Mouse (Mus musculus) 3134 (cell line): ENCODE measurements at regions not wholly inside any gene's neighbourhood (a gene's known extent, or its start where the extent isn't known, plus 50 kb on each side); places are given as distances from the start of the nearest gene placed in this dataset.

Experiments
- DNase-seq: peaks from one replicate; pipeline ENCODE4 v3.0.0-alpha.2; 2011; ENCODE audit warnings: low spot score; ENCODE audit not compliant: insufficient read length; ENCODE audit errors: extremely low read depth

- no peak for DNase-seq
Observed at GRCm38 (mm10) chr3:60138319-60138718, 56.6 kb downstream of the Sucnr1 start.

- no peak for DNase-seq
Observed at GRCm38 (mm10) chr3:60159865-60160264, 78.2 kb downstream of the Sucnr1 start.

DNA sequence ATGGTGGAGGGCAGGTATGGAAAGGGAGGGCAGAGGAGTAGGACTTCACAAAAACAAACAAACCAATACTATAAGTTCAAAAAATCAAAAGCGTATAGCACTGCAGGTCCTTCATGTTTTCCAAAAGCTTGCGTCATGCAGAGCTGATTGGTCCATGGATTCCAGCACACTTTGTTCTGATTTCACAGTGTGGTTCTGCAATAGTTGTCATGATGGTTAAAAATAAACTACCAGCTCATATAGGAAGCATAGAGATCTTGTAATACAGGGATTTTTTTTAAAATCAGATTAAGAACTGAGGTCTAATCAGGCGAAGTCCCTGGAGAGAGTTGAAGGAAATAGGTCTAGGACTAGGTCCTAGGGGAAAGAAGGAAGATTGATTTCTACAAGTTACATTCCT, 86.0 kb downstream of the Sucnr1 start:
- DNase-seq: no peak

DNA sequence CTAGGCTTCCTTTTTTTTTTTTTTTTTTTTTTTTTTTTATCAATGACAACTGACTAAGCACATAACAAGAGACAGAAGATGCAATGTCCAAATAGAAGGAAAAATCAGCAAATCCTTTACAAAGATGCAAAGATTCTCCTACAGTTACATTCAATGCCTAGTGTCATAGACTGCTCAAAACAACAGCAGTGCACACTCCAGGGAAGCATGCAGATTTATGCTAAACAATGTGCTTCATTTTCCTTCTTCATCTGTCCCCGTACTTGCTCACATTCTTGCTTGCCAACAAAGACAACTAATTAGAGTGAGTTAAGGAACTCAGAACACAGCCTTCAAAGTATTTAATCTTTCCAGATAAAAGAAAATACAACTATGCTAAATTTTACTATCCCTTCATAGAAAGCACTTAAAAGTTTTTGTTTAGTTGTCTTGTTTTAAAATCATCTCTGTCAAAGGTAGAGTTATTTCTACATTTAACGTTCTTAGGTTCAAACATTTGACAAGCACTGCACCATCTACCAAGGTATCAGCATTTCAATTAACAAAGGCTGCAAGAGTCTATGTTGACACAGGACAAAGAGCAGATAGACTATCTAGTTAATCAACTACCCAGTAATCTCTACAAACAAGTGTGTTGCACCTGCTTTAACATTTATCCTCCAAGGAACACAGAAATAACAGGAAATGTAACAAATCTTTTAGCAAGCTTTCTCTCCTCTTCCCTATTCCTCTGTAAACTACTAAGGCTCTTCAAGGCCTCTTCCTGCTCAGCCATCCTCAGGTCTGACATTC, 86.7 kb downstream of the Sucnr1 start:
- no peak for DNase-seq

DNA sequence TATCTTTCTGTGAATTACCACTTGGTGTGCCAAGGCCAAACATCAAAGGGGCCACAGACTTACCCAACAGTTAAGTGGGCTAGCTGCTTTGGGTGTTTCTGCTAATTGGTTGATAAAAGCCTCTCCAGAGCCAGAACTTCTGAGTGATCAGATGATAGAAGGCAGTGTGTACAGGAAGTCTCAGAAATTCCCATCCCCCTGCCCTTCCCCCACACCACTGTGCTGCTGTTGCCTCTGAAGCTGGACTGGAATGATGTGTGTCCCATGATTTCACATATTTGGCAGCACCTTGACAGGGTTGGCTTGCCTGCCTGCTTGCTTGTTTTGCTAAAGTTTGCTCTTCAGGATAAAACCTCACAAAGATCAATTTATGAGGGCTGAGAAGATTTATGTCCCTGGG, 87.9 kb downstream of the Sucnr1 start:
- no peak for DNase-seq

- no peak for DNase-seq
Observed at GRCm38 (mm10) chr3:60184481-60184880, 102.8 kb downstream of the Sucnr1 start.

DNA sequence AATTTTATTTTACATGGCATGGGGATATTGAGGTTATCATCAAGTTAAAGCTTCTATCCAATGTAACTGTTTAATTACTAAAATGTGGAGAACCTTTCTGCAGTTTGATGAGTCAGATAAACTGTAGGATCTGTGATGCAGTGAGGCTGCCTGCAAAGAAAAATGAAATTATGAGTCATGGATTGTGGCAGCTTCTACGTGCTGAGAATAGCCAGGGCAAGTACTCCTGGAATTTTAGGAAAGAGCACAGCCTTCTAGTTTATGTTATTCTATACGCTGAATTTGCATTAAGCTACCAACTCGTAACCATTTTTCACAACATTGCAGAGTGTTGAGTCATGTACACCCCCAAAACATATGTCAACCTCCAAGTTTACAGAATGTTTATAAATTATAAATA, 114.4 kb downstream of the Sucnr1 start:
- DNase-seq: peak; percentile 14

GRCm38 (mm10) chr3:60207936-60208335, 126.3 kb downstream of the Sucnr1 start:
- DNase-seq: no peak

GRCm38 (mm10) chr3:60218938-60219337, 137.3 kb downstream of the Sucnr1 start:
- no peak for DNase-seq

DNA sequence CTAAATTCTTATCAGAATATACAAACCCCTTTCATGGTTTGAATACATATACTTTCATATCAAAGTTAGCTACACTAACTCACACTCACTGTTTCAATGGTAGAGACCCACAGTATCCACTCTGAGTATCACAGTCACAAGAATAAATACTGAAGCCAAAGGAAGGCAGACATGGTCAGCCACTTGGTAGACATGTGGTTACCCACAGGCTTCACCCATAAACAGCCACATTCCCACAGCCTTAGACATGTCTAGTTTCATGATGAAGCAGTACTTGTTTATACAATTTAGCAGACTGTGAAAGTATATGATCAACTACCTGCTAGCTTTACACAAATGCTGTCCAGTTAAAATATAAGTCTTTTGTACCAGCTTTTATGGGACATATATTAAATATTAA, 159.0 kb downstream of the Sucnr1 start:
- DNase-seq: no peak

DNA sequence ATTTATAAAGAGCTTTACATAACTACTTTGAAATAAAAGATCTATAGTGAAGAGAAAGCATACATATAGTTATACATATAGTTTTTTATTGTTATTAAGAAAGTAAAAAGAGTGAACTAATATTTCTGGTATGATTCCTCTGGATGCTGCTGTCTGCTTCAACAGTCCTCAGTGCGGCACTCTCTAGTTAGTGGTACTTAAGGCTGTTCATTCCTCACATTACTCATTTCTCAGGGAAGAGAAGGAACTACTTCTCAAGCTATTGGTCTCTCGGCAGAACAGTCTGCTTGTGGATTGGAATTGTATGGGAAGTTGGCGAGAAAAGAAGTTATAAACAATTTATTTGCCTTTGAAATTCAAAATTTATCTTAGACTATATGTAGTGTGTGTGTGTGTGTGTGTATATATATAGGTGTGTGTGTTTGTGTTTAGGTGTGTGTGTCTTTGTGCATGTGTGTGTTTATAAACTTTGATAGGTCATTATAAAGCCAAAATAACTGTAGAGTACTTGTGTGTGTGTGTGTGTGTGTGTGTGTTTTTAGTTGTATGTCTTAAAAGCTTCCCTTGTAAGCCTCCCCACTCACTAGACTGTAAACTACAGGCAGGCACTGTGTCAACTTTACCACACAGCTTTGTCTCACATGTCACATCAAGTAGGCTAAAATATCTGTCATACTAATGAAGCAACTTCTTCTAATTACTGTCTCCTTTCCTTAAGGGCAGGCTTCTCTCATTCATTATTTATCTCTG, 185.2 kb downstream of the Sucnr1 start:
- DNase-seq: no peak

GRCm38 (mm10) chr3:60267416-60268174, 185.9 kb downstream of the Sucnr1 start:
- no peak for DNase-seq

GRCm38 (mm10) chr3:60270463-60270862, 188.8 kb downstream of the Sucnr1 start:
- no peak for DNase-seq

DNA sequence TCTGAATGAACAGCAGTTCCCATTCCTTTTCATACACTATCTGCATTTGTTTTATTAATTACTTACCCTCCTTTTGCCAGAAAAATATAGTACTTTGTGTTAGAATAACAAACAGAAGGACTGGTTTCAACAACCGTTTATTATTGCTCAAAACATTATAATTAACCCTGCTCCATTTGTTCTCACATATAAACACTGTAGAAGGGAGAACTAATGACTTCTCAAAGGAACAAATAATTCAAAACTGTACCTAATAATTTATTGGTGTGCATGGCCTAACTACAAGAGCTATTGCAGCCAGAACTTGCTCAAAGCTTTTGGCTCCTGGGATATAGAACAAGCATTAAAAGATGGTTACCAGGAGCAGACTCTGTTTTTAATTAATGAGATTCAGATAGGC, 192.1 kb downstream of the Sucnr1 start:
- no peak for DNase-seq

DNA sequence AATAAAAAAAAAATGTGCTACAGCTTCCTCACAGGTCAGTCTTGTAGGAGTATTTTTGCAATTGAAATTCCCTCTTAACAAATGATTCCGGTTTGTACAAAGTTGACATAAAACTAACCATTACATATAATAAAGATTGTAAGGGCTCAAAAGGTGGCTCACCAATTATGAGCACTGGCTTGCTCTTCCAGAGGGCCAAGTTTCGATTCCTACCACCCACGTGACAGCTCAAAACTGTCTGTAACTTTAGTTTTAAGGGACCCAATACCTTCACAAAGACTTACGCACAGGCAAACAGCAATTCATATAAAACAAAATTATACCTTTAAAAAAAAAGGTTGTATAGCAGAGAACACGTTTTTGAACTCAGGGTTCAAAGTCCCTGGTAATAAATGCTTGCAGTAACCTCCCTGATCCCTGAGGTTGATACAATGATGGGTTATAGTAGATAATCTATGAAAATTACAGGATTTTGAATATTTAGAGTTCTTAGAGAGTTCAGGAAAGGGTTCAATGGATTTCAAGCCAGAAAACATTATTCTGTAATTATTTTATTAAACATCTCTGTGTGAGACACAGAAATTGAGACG, 193.7 kb downstream of the Sucnr1 start:
- DNase-seq: no peak

- no peak for DNase-seq
Observed at GRCm38 (mm10) chr3:60277791-60278190, 194.8 kb upstream of the Mbnl1 start.

DNA sequence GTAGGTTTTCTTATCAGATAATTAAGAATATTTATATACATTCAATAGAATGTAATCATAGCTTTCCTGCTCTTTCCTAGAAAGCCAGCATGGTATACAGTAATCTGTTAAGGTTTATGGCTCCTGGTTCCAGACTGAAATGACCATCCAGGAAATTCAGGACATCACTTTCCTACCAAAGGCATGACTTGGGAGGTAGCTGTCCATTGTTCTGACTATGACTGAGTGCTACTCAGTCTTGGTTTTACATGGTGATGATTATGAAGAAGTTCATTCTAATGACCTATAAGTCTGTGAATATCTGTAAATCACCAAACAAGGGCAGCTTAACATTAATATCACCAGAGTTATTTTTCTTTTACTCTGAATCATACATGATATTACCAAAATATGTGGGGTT, 191.4 kb upstream of the Mbnl1 start:
- DNase-seq: no peak

DNA sequence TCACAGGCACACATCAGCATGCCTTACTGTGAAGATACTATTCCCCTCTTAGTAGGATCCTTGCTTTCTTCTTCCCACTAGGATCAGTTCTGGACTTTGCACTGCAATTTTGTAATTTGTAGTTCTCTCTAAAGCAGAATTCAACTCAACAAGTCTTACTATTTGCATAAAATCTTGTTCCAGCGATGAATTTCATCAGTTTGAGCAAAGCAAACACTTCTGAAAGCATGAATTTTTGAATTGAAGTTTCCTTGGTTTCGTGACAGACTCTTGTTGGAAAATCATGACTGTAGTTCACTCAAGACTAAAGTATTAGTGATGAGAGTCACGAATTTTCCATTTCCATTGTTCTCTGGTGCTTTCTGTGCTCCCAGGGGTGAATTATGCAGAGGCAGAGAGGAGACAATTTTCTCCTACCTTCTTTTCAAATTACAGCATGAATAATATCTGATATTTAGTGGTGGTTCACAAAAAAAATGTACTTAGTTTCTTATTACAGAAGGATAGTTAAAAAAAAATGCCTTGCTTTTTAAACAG, 190.6 kb upstream of the Mbnl1 start:
- DNase-seq: no peak

DNA sequence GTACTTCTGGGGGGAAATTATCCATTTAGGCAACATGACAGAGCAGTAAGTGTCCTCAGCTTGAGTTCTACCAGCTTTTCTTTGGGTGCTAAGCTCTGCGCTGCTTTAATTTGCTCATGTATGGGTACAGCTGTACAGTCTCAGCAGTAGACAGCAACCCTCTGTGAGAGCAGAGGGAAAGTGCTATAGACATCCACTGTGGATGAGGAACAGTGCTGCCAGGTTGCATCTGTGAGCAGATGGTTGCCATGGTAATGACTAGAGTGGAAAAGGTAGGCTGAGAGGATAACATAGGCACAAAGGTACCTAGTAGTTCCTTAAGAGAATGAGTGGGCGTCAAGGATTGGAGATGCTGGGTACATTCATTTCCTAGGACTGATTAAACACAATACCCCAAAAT, 180.5 kb upstream of the Mbnl1 start:
- no peak for DNase-seq

- DNase-seq: peak; percentile 43
Observed at GRCm38 (mm10) chr3:60292940-60293339, 179.7 kb upstream of the Mbnl1 start.

DNA sequence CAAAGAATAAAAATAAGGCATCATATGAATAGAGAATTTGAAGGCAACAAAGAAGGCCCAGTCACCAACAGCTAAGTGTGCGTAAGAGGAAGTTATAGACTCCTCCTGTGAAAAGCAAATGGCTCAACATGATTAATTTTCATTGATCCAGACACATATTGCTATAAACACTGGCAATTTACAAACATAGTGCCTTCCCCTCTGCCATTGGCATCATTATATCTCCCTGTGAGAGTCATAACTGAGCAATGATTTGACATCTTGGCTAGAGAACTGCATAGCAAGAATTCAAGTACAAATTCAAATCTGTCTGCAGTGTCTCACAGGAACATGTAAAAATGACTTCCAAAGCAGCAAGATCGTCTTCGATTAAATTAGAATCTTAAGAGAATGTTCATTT, 167.2 kb upstream of the Mbnl1 start:
- no peak for DNase-seq
